Mouse (Mus musculus): Measurements from ENCODE around the gene Rnf220.

DNA sequence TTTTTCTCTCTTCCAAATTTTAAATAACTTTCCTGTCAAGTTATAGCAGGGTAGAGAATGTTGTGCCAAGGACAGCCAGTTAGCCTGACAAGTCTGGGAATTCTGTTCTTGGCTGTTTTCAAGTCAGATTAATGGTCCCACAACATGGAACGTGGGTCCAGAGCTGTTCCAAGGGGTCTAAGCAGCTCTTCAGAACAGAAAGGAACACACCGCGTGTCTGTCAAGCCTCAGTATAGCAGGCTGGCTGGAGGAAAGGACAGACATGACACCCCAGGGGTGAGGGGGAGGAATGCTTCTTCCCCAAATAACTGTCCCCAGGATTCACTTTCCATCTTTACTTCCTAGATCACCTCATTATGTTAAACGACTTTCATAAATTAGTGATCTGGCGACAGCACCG, 5.0 kb downstream of the Rnf220 start:
- TF ChIP-seq CTCF (IDR thresholded peaks at IDR 0.05; ENCODE audit: low read depth), result no peak
- TF ChIP-seq EP300 (IDR thresholded peaks at IDR 0.05; ENCODE audit: low read depth), result no peak
